Mouse (Mus musculus) lung, embryonic 14.5 days (tissue): ENCODE data around the gene Jsrp1. TPM values are rescaled to one million over a fixed set of nuclear protein-coding genes. Genes with fewer than 3 reads are reported as not detected.

Experiments
- ATAC-seq: fragments of 200-750 bp; cut with Nextera tagmentation; 2 replicates; pipeline ENCODE4 v1.8.0; 2017; ENCODE audit warnings: mild to moderate bottlenecking, moderate TSS enrichment, moderate library complexity; ENCODE audit not compliant: insufficient read depth
- DNase-seq: peaks from one replicate; pipeline ENCODE4 v3.0.0-alpha.2; 2015
- H3K27ac ChIP-seq: fragments of 300-500 bp; sonication (generic); 2 replicates; pipeline ENCODE4 v1.5.1; 2014; ENCODE audit warnings: low read depth, mild to moderate bottlenecking, moderate library complexity
- H3K27me3 ChIP-seq: fragments of 300-500 bp; sonication (generic); 2 replicates; pipeline ENCODE4 v1.6.1; 2014; ENCODE audit warnings: low read length, control low read depth; ENCODE audit not compliant: insufficient read depth
- H3K36me3 ChIP-seq: fragments of 300-500 bp; sonication (generic); 2 replicates; pipeline ENCODE4 v1.6.1; 2014; ENCODE audit warnings: control low read depth; ENCODE audit not compliant: insufficient read depth
- H3K4me1 ChIP-seq: fragments of 300-500 bp; sonication (generic); 2 replicates; pipeline ENCODE4 v1.6.1; 2014; ENCODE audit warnings: antibody characterized with exemption, control low read depth; ENCODE audit not compliant: insufficient read depth
- H3K4me2 ChIP-seq: fragments of 300-500 bp; sonication (generic); 2 replicates; pipeline ENCODE4 v1.6.1; 2014; ENCODE audit warnings: mild to moderate bottlenecking
- H3K4me3 ChIP-seq: fragments of 300-500 bp; sonication (generic); 2 replicates; pipeline ENCODE4 v1.5.1; 2014; ENCODE audit warnings: low read depth, low read length
- H3K9ac ChIP-seq: fragments of 300-500 bp; sonication (generic); 2 replicates; pipeline ENCODE4 v1.6.1; 2014
- H3K9me3 ChIP-seq: fragments of 300-500 bp; sonication (generic); 2 replicates; pipeline ENCODE4 v1.6.1; 2016; ENCODE audit warnings: low read depth, low read length, control low read depth
- CTCF ChIP-seq: IDR thresholded peaks from 2 replicates; pipeline ENCODE4 v1.5.1; 2016; ENCODE audit warnings: antibody characterized with exemption, low read depth
- WGBS: fragments of 180-500 bp; shearing (Covaris S2); extraction: QIAGEN DNeasy Blood & Tissue Kit; methylation state at CpG from one replicate; pipeline ENCODE4 v1.1.7; 2014; 5-methylcytosine and 5-hydroxymethylcytosine counted together
- polyA plus RNA-seq: library from polyadenylated mRNA; unstranded; fragments of >200 nt; fragmentation: Nextera tagmentation; extraction: Ambion mirVana; gene quantifications from 2 replicates; pipeline ENCODE4 v1.2.1, GENCODE M21; 2014

Gene Jsrp1
- polyA plus RNA-seq, 1 experiment from 2014 or later, result 0.97 TPM

- Histone ChIP-seq H3K9ac (peak overlapping the region; percentile 85), H3K36me3 (peaks cover 24% of the 10 kb centered on the region), H3K4me3 (peak overlapping the region; percentile 65), H3K4me2 (peak overlapping the region; percentile 97), H3K27me3 (no peaks in the 10 kb centered on the region), H3K4me1 (no peaks in the 10 kb centered on the region), H3K9me3 (no peaks in the 10 kb centered on the region), H3K27ac (peak overlapping the region; percentile 89)
- DNase-seq, result no peak
- WGBS, result 6% methylated on average over 29 of the region's 29 CpGs
- ATAC-seq, result no peak
- no peak for TF ChIP-seq CTCF
Measured at GRCm38 (mm10) chr10:80827063-80827869, 14.0 kb upstream of the Jsrp1 start.

GRCm38 (mm10) chr10:80826151-80827062, 13.1 kb upstream of the Jsrp1 start, which contains the start of gene Oaz1:
Oaz1 (plus strand) TSS chr10:80826656.
- WGBS, result under 1% methylated on average over 77 of the region's 82 CpGs
- H3K9me3 ChIP-seq, result no peaks in the 10 kb centered on the region

GRCm38 (mm10) chr10:80824827-80825226, 11.5 kb upstream of the Jsrp1 start:
- Histone ChIP-seq H3K4me1 (no peaks in the 10 kb centered on the region), H3K27ac (no peak overlapping the region), H3K9me3 (no peaks in the 10 kb centered on the region), H3K36me3 (peaks cover 16% of the 10 kb centered on the region), H3K9ac (no peak overlapping the region), H3K4me2 (no peak overlapping the region), H3K27me3 (no peaks in the 10 kb centered on the region), H3K4me3 (no peak overlapping the region)
- no peak for ATAC-seq
- WGBS, result 58% methylated on average over 2 of the region's 2 CpGs
- DNase-seq, result no peak
- TF ChIP-seq CTCF, result no peak

More at GRCm38 (mm10) chr10:80826151-80827062, 13.1 kb upstream of the Jsrp1 start, which contains the start of gene Oaz1:
- no peaks in the 10 kb centered on the region for H3K4me1 ChIP-seq
- H3K9ac ChIP-seq, result peak within 1 kb of the TSS; percentile 85
- H3K4me2 ChIP-seq, result peak within 1 kb of the TSS; percentile 97
- peak within 1 kb of the TSS; percentile 65 for H3K4me3 ChIP-seq
- H3K36me3 ChIP-seq, result peaks cover 24% of the 10 kb centered on the region
- peak within 1 kb of the TSS; percentile 89 for H3K27ac ChIP-seq
- DNase-seq (peak; percentile 100), ATAC-seq (peak; percentile 97)
- TF ChIP-seq CTCF, result no peak
- no peaks in the 10 kb centered on the region for H3K27me3 ChIP-seq

GRCm38 (mm10) chr10:80823847-80824643, 10.7 kb upstream of the Jsrp1 start:
- Histone ChIP-seq H3K36me3 (peaks cover 8% of the 10 kb centered on the region; the same call in 1 of the 2 replicates), H3K4me3 (no peak overlapping the region), H3K27ac (no peak overlapping the region), H3K27me3 (no peaks in the 10 kb centered on the region), H3K4me1 (no peaks in the 10 kb centered on the region), H3K9me3 (no peaks in the 10 kb centered on the region), H3K4me2 (no peak overlapping the region), H3K9ac (no peak overlapping the region)
- WGBS, result 61% methylated on average over 8 of the region's 8 CpGs
- TF ChIP-seq CTCF, result no peak
- DNase-seq (no peak), ATAC-seq (no peak)

- no peak overlapping the region for H3K4me2 ChIP-seq
- no peak overlapping the region for H3K4me3 ChIP-seq
- no peaks in the 10 kb centered on the region for H3K27me3 ChIP-seq
- no peak for TF ChIP-seq CTCF
- ATAC-seq (no peak), DNase-seq (no peak)
- no peaks in the 10 kb centered on the region for H3K4me1 ChIP-seq
- H3K36me3 ChIP-seq, result peaks cover 2% of the 10 kb centered on the region; the same call in 1 of the 2 replicates
- WGBS, result 75% methylated on average over 1 of the region's 1 CpGs
- H3K27ac ChIP-seq, result no peak overlapping the region
- no peak overlapping the region for H3K9ac ChIP-seq
- no peaks in the 10 kb centered on the region for H3K9me3 ChIP-seq
Measured at GRCm38 (mm10) chr10:80823316-80823715, 10.0 kb upstream of the Jsrp1 start.

- no peak for TF ChIP-seq CTCF
- no peaks in the 10 kb centered on the region for H3K27me3 ChIP-seq
- no peak overlapping the region for H3K4me2 ChIP-seq
- no peaks in the 10 kb centered on the region for H3K36me3 ChIP-seq
- no peaks in the 10 kb centered on the region for H3K9me3 ChIP-seq
- H3K27ac ChIP-seq, result no peak overlapping the region
- H3K4me3 ChIP-seq, result no peak overlapping the region
- 86% methylated on average over 5 of the region's 5 CpGs for WGBS
- H3K9ac ChIP-seq, result no peak overlapping the region
- ATAC-seq (no peak), DNase-seq (no peak)
- no peaks in the 10 kb centered on the region for H3K4me1 ChIP-seq
Measured at GRCm38 (mm10) chr10:80822528-80822927, 9.2 kb upstream of the Jsrp1 start.
